Mouse (Mus musculus): ENCODE measurements around the gene Rftn2. TPM values are rescaled to one million over a fixed set of nuclear protein-coding genes. Genes with fewer than 3 reads are reported as not detected.

Rftn2 gene
- total RNA-seq, 2 experiments from 2014 or later, result 0.73 to 7.0 TPM

DNA sequence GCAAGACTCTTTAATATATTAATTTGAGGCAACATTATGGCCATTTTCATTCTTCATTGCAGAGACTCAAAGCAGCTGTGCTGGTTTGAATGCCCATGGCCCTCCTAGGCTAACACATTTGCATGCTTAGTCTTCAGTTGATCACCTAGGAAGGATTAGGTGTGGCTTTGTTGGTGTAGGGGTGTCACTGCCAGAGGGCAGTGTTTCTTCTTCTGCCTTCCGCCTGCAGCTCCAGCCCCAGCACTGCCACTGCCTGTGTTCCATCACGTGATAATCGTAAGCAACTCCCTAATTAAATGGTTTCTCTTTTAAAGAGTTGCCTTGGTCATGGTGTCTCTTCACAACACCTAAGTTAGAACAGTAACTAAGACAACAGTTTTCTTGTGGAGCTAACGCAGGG, 13.8 kb downstream of the Rftn2 start:
- no peak for ATAC-seq (replicated peaks; ENCODE audit: poor library complexity, severe bottlenecking)

DNA sequence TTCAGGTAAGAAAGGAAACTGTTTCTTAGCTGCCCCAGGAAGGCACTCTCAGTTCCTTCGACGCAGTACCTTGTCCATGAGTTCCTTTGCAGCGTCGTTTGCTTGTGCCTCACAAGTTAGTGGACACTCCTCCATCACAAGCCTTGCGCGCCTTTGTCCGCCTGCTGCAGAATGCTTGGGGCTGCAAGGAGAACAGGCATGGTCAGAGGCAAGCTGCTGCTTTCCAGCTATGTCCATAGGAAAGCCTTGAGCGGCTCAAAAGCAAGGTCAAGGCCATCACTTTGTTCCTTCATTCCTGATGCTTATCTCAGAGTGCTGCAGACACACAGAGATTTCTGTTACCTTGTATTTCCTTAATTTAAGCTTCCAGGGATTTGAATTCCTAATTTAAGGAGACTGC, 15.5 kb downstream of the Rftn2 start:
- no peak for ATAC-seq (replicated peaks; ENCODE audit: poor library complexity, severe bottlenecking)

DNA sequence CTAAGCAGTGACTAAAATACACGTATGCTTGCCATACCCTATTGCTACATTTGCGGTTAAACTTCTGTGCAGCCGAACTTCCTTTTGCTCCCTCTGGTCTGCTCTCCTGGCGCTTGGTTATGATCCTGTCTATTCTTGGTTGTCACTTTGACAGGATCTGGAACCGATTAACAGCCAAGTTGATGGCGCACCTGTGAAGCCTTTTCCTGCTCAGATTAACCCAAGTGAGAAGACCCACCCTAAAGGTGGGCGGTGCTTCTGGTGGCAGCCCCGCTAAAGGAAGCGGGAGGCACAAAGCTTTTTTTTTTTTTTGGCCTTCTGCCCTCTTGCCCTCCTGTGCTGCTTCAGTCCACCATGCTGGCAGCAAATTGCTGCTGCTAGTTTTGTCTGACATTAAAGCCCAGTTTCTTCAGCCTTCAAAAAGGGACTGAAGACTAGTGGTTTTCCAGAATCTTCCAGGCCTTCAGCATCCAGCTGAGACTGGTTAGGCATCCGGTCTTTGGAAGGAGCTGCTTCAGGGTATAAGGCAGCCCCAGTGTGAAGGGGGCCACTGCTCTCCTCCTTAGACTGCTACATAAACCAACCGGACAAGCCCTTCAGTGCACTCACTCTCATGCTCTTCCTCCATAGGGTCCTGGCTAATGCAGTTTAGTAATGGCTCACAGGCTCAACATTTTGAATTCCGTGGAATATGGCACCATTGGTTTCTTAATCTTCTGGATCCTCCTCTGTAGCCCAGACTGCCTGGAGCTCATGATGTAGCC, 16.2 kb downstream of the Rftn2 start:
- peak; percentile 95 for ATAC-seq (replicated peaks; ENCODE audit: poor library complexity, severe bottlenecking)

DNA sequence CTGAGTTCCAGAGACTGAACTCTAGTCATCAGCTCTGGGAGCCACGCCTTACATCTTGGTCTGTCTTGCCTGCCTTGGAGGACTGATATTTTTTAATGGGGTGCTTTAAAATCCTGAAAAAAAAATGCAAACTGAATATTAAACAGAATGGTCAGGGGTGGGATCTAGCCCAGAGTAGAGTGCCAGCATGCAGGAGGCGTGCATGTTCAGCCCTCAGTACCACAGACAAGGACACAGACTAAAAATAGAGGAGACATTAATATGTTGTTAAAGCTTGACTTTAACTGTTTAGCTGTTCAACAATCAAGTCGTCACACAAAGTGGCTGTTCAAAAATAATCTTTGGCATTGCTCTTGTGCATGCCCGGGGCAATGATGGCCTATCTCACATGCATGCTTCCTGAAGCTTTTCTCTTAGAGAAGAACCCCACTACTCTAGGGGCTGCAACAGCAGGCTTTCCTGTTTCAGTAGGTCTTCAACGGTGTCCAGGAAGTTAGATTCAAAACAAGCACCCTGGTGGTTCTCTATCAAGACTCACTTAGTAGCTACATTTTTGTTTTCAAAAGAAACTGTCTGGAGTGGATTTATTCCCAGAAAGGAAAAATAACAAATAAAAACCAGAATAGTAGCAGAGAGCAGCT, 18.0 kb downstream of the Rftn2 start:
- ATAC-seq (replicated peaks; ENCODE audit: poor library complexity, severe bottlenecking), result no peak

DNA sequence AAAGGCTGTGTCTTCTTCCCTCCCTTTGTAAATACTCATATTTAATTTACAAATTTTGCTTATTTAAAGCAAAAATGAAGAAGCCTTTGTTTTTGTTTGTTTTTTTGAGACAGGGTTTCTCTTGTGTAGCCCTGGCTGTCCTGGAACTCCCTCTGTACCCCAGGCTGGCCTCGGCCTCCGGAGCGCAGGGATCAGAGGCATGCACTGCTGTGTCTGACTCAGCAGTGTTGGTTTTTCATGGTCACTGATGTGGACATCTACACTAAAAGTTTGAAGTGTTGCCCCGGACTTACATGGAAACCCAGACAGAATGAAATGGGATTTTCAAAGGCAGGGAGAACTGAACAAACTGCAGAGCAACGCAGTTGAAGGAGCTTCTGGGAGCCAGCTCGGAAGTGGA, 19.0 kb downstream of the Rftn2 start:
- ATAC-seq (replicated peaks; ENCODE audit: poor library complexity, severe bottlenecking), result no peak

DNA sequence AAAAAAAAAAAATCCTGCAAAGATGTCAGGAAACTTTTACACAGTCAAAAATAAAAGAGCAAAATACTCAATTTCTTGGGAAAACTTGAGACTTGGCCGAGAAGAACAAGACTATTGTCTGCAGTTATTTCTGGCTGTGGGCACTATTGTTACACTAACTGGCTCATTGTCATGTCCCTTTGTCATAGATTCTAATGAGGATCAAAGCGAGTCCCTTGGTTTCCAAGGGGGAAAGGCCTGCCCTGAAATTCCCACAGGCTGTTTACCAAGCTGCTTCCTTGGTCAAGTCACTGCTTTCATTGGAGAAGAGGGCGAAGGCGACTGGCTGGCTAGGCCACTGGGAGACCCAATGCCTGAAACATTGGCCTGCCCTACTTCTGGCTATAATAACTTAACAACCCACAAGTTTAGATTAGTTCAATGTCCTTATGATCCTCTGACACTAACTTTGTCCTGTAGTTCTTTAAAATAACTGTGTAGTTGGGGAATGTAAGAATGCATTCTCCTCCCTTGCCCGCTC, 20.7 kb downstream of the Rftn2 start:
- ATAC-seq (replicated peaks; ENCODE audit: poor library complexity, severe bottlenecking), result no peak

DNA sequence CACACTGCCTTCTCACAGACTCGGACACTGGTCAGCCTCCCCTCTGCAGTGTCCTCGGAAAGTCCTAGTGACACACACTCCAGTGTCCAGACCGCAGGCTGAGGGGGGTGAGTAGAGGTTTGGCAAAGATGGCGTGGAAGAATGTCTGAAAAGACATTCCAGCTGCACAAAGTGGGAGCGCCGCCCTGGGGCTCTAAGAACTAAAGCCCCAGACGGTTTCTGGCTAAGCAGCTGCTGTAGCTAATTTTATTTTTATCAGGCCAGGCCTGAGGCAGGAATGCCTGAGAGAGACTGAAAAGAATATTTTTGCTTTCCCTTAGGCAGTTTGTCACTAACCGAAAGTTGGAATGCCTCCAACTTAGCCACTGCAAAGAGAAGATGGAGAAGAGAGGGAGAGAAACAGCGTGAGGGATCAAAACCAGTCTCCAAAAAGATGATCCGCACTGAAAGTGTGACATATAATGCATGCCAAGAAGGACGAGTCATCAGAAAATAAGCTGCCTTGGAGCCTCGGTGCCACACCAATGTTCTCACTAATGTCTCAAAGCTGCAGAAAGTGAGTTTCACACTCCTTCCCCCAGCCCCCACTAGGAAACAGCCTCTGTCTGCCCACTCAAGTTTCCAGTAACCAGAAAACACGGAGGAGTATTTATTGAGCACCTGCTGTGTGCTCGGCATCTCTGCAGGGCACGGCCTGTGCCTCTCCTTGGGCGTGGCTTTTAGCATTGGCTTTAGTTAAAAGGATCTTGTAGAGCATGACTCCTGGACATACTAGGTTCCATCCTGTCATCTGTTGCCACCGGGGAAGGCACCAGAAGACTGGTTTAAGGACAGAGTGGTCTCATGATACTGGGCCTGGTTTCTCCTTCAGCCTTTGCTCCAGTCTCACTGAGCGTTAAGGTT, 24.5 kb downstream of the Rftn2 start:
- ATAC-seq (replicated peaks; ENCODE audit: poor library complexity, severe bottlenecking), result no peak

DNA sequence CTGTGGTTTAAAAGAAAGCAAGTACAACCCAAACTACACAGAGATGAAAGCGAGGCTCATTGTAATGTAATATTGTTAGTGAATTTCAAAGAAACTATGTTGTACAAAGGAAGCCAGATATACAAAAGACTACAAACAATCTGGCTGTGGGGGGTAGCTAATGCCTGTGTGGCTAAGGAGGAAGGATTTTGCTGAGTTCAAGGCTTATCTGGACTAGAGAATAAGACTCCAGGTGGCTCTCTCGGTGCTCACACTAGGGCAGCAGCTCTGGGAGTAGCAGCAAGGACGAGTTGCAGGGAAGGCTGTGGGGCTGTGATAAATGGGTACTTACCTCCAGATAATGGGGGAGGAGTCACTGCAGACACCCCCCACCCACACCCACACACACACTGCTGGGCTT, 27.9 kb downstream of the Rftn2 start:
- no peak for ATAC-seq (replicated peaks; ENCODE audit: poor library complexity, severe bottlenecking)

DNA sequence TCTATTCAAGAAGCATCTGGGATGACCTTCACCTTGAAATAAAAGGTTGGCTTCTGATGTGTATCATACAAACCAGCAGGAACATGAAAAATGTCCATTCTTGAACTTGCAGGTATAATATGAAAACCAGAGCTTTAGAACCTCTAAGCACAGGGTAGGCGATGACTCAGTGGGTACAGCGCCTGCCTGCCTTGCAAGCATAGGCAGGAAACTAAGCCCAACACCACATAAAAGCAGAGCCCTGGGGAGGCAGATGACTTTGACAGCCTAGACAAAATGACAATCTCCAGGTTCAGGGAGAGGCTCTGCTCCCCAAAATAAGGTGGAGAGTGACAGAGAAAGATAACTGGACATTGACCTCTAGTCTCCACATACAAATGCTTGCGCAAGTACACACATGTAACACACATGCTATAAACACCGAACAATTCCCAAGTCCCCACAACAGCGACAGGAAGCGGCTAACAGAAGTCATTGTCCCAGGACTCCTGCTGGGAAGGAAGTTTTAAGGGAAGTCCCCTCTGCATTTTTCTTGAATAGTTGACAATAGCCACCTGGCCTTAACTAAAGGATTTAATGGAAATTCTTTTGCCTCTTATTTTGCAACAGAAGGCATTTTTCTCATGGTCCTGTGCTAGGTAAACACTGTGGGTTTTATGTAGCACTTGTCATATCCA, 30.1 kb downstream of the Rftn2 start:
- ATAC-seq (replicated peaks; ENCODE audit: poor library complexity, severe bottlenecking), result no peak

DNA sequence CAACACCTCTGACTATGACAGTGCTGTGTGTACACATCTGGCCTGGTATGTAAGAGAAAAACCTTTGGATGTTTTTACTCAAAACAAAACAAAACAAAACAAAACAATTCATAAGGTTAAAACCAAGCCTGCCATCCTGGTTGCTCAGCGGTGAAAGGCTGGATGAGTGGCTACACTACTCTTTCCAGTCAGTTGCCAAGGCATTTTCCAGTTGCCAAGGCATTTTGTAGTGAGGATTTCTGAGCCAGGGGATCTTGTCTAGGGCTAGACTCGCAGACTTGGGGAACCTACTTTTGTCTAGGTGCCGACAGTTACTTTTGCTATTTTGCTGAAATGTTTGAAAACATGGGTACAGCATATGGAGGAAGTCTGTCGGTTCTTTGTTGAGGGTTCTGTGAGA, 31.6 kb downstream of the Rftn2 start:
- no peak for ATAC-seq (replicated peaks; ENCODE audit: poor library complexity, severe bottlenecking)

DNA sequence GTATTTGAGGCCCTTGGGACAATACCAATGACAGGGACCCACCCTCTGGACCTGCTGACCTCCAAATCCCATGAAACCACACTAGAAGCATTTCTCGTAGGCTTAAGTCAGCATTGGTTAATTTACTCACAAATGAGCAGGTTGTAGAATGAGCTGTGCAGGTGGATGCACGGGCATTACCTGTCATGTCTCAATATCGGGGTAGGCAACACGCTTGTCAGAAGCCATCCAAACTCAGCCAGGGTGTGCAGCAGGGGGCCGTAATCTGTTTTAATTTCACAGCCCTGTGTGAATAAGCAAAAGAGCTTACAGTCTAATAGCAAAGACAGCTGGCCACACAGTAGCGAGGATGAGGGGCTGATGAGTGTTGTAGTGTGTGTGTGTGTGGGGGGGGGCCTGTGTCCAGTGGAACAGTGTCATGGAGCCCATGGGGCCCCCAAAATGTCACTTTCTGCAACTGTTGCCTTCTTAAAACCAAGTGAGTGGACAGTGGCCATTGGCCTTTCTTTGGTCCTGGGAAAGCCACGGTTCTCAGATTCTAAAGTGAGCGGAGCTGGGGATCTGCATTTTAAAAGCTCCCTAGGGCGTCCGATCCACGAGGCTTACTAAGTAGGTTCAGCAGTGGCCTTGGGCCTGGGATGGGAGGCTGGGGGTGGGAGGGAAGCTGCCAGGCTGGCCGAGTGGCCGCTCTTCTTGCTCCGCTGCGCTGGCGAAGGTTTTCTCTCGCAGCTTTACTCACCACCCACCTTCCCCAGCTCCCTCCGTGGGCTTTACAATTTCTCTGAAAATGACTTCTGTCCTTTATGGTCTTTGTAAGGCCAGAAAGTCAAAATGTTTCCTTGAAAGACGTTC, 32.3 kb downstream of the Rftn2 start:
- ATAC-seq (replicated peaks; ENCODE audit: poor library complexity, severe bottlenecking), result no peak

DNA sequence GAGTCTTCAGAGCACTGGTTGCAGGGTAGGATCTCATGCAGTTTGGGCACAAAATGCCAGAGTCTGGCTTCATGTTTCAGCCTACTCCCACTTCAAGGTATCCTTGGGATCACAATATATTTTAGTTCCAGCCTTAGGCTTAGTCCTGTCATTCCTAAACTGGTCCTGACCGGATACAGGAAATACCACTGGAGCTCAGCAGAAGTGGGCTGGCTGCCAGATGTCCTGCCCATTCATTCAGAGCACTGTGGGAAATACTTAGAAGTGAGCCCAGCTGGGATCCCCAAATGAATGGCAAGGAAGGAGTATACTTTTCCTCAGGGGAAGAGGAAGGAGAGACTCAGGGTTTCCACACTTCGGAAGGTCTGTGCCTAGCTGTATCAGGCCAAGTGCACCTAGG, 33.3 kb downstream of the Rftn2 start:
- ATAC-seq (replicated peaks; ENCODE audit: poor library complexity, severe bottlenecking), result no peak

DNA sequence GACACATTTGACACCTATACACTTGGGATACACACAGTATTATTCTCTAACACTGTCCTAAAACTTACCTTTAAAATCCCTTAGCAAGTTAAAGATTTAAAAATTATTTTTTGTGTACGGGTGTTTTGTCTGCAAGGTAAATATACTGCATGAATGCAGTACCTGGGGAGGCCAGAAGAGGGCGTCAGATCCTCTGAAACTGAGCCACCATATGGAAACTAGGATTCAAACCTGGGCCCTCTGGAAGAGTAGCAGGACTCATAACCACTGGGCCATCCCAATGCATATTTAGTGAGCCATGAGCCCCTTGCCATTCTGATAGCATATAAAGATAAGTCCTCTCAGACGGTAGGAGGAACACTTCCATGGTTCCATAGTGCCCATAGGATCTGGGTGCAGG, 33.8 kb downstream of the Rftn2 start:
- peak; percentile 62 for ATAC-seq (replicated peaks; ENCODE audit: poor library complexity, severe bottlenecking)

DNA sequence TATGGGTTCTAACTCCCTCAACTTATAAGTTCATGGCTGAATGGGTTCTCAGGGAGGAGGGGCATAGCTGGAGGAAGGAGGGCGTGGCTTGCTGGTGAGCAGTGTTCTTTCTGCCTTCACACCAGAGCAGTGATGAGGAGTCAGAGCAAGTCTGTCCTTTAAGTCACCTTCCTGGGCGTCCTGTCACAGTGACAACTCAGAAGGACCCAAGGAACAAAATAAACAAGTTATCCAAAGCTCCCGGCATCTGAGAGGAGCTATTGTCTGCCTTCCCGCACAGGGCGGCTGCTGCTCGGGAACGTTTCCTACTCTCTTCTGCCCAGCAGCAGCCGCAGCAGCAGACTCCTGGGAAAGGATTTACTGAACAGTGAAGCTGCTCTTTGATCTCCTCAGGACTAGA, 34.6 kb downstream of the Rftn2 start:
- peak; percentile 42; the same call in 1 of the 2 replicates for ATAC-seq (replicated peaks; ENCODE audit: poor library complexity, severe bottlenecking)

DNA sequence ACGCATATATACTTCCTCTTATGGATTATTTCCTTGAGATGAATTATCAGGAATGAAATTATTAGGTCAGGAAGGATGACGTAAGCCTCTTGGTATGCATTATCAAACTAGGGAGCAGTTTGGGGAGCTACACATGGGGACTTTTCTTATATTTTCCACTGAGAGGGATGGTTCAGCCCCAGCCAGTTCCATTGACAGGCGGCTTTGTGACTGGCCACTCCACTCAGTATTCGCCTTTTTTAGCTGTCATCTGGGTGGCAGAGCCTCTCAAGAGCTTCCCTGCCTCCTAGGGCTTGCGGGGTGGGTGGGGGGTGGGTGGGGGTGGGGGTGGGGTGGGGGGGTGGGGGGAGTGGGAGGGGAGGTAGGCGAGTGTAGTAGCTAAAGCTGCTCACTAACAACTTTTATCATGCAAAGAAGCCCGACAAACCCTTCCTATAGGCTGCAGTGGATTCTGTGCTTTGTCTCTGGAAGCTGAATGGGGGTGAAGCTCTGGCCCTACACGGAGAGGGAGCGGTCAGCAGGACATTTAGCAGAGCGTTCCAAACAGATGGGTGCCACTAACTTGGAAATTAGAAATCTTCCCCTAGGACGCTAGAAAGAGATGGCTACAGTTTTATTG, 39.9 kb downstream of the Rftn2 start:
- ATAC-seq (replicated peaks; ENCODE audit: poor library complexity, severe bottlenecking), result no peak

DNA sequence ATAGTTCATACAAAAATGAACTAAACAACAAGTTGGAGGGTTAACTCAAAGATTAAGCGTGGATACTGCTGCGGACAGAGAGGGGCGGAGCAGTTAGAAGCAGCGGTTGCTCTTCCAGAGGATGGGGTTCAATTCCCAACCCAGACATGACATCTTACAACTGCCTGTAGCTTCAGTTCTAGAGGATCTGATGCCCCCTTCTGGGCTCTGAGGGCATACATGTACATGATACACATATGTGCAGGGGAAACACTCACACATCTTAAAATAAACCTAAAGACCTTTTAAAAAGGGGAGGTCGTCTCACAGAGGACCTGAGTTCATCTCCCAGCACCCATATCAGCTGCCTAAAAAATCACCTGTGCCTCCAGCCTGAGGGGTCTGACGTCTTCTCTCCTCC, 40.9 kb downstream of the Rftn2 start:
- ATAC-seq (replicated peaks; ENCODE audit: poor library complexity, severe bottlenecking), result peak; percentile 40; the same call in 1 of the 2 replicates

DNA sequence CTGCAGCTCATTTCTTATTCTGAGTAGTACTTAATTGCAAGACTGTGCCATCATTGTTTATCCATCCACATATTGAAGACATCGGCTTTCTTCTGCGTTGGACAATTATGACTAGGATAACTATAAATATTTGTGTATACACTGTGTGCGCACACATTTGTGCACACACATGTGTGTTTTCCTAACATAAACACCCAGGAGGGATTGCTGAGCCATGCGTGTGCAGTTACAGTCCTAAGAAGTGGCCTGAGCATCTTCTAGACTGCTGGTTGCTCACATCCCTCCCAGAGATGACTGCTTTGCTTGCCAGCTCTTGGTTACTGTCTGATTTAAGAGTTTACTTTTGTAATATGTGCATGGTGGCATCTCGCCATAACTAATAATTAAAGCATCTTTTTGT, 44.2 kb downstream of the Rftn2 start:
- ATAC-seq (replicated peaks; ENCODE audit: poor library complexity, severe bottlenecking), result no peak

DNA sequence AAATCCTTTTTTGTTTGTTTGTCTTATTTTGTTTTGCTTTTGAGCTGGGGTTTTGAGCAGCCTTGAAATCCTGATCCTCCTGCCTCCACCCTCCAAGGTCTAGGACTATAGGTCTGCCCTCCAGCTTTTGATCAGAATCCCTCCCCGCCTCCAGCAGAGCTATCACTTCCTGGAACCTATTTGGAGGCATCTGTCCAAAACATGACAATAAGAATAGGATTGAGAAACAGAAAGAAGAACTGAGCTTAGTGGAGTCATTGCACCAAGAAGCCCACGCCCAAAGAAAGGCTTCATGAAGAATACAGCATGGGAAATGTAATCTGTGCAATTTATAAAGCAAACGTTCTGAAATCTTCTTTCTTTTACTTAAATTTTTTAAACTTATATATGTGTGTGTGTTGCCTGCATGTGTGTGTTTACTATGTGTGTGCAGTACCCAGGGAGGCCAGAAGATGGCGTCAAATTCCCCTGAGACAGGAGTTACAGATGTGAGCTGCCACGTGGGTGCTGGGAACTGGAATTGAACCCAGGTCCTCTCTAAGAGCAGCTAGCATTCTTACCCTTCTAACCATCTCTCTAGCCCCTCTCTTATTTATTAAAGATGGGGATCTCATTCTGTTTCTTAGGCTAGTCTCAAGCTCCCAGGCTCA, 46.5 kb downstream of the Rftn2 start:
- ATAC-seq (replicated peaks; ENCODE audit: poor library complexity, severe bottlenecking), result peak; percentile 56; the same call in 1 of the 2 replicates
